Mouse (Mus musculus) intestine, embryonic 14.5 days (tissue): ENCODE data around the gene Acoxl. TPM values are rescaled to one million over a fixed set of nuclear protein-coding genes. Genes with fewer than 3 reads are reported as not detected.

ENCODE experiments used
- ATAC-seq: fragments of 200-750 bp; cut with Nextera tagmentation; replicated peaks from 2 replicates; pipeline ENCODE4 v1.8.0; 2017; ENCODE audit warnings: low read depth, moderate number of reproducible peaks, moderate TSS enrichment, moderate library complexity; ENCODE audit not compliant: low FRiP score, low TSS enrichment
- DNase-seq: peaks from one replicate; pipeline ENCODE4 v3.0.0-alpha.2; 2018; ENCODE audit warnings: low spot score
- H3K27ac ChIP-seq: fragments of 300-500 bp; sonication (generic); 2 replicates; pipeline ENCODE4 v1.5.1; 2014; ENCODE audit warnings: low read depth, mild to moderate bottlenecking, control low read depth
- H3K27me3 ChIP-seq: fragments of 300-500 bp; sonication (generic); replicated peaks from 2 replicates; pipeline ENCODE4 v1.6.1; 2014; ENCODE audit warnings: low read length, control low read depth; ENCODE audit not compliant: control insufficient read depth, insufficient read depth
- H3K36me3 ChIP-seq: fragments of 300-500 bp; sonication (generic); 2 replicates; pipeline ENCODE4 v1.6.1; 2014; ENCODE audit warnings: low read length, control low read depth; ENCODE audit not compliant: control insufficient read depth, insufficient read depth
- H3K4me1 ChIP-seq: fragments of 300-500 bp; sonication (generic); replicated peaks from 2 replicates; pipeline ENCODE4 v1.6.1; 2014; ENCODE audit warnings: low read length, control low read depth, mixed read lengths; ENCODE audit not compliant: control insufficient read depth, insufficient read depth
- H3K4me2 ChIP-seq: fragments of 300-500 bp; sonication (generic); 2 replicates; pipeline ENCODE4 v1.6.1; 2014; ENCODE audit warnings: low read length
- H3K4me3 ChIP-seq: fragments of 300-500 bp; sonication (generic); 2 replicates; pipeline ENCODE4 v1.5.1; 2014; ENCODE audit warnings: low read depth, low read length, control low read depth, mixed read lengths
- H3K9ac ChIP-seq: fragments of 300-500 bp; sonication (generic); 2 replicates; pipeline ENCODE4 v1.6.1; 2014; ENCODE audit warnings: mild to moderate bottlenecking, low read length
- H3K9me3 ChIP-seq: fragments of 300-500 bp; sonication (generic); 2 replicates; pipeline ENCODE4 v1.6.1; 2016; ENCODE audit warnings: low read length, control low read depth; ENCODE audit not compliant: control insufficient read depth
- WGBS: fragments of 180-500 bp; shearing (Covaris S2); extraction: QIAGEN DNeasy Blood & Tissue Kit; methylation state at CpG from one replicate; pipeline ENCODE4 v1.1.7; 2014; 5-methylcytosine and 5-hydroxymethylcytosine counted together
- polyA plus RNA-seq: library from polyadenylated mRNA; unstranded; fragments of >200 nt; fragmentation: Nextera tagmentation; extraction: Ambion mirVana; gene quantifications from 2 replicates; pipeline ENCODE4 v1.2.1, GENCODE M21; 2014

The Acoxl gene
- polyA plus RNA-seq, 1 experiment from 2014 or later = 0.19 TPM

GRCm38 (mm10) chr2:128065576-128065975 lies 226.9 kb downstream of the Acoxl start:
- Histone ChIP-seq H3K27ac (no peak overlapping the region), H3K4me1 (no peaks in the 10 kb centered on the region), H3K4me2 (no peak overlapping the region), H3K36me3 (no peaks in the 10 kb centered on the region), H3K27me3 (no peaks in the 10 kb centered on the region), H3K9ac (no peak overlapping the region), H3K9me3 (no peaks in the 10 kb centered on the region), H3K4me3 (no peak overlapping the region)
- ATAC-seq (no peak), DNase-seq (no peak)
- WGBS = 95% methylated on average over 2 of the region's 2 CpGs

GRCm38 (mm10) chr2:128067162-128067561 lies 228.5 kb downstream of the Acoxl start:
- Histone ChIP-seq H3K27ac (no peak overlapping the region), H3K4me1 (no peaks in the 10 kb centered on the region), H3K36me3 (no peaks in the 10 kb centered on the region), H3K4me3 (no peak overlapping the region), H3K9ac (no peak overlapping the region), H3K4me2 (no peak overlapping the region), H3K9me3 (no peaks in the 10 kb centered on the region), H3K27me3 (no peaks in the 10 kb centered on the region)
- DNase-seq (no peak), ATAC-seq (no peak)
- 78% methylated on average over 3 of the region's 3 CpGs for WGBS

- Histone ChIP-seq H3K9me3 (no peaks in the 10 kb centered on the region), H3K36me3 (no peaks in the 10 kb centered on the region), H3K27ac (no peak overlapping the region), H3K4me1 (no peaks in the 10 kb centered on the region), H3K27me3 (no peaks in the 10 kb centered on the region), H3K4me2 (no peak overlapping the region), H3K4me3 (no peak overlapping the region), H3K9ac (no peak overlapping the region)
- DNase-seq (no peak), ATAC-seq (no peak)
- 91% methylated on average over 7 of the region's 7 CpGs for WGBS
Observed at GRCm38 (mm10) chr2:128067596-128067995, 228.9 kb downstream of the Acoxl start.

- Histone ChIP-seq H3K27me3 (no peaks in the 10 kb centered on the region), H3K4me1 (no peaks in the 10 kb centered on the region), H3K27ac (no peak overlapping the region), H3K9me3 (no peaks in the 10 kb centered on the region), H3K4me3 (no peak overlapping the region), H3K36me3 (no peaks in the 10 kb centered on the region), H3K4me2 (no peak overlapping the region), H3K9ac (no peak overlapping the region)
- ATAC-seq (no peak), DNase-seq (no peak)
- 55% methylated on average over 4 of the region's 4 CpGs for WGBS
Observed at GRCm38 (mm10) chr2:128068176-128068575, 229.5 kb downstream of the Acoxl start.

GRCm38 (mm10) chr2:128069025-128069424 lies 230.3 kb downstream of the Acoxl start:
- no peak overlapping the region for H3K4me3 ChIP-seq
- WGBS = 62% methylated on average over 2 of the region's 2 CpGs
- no peak overlapping the region for H3K4me2 ChIP-seq
- H3K27me3 ChIP-seq = no peaks in the 10 kb centered on the region
- no peak for DNase-seq
- ATAC-seq = no peak
- no peaks in the 10 kb centered on the region for H3K36me3 ChIP-seq
- no peak overlapping the region for H3K9ac ChIP-seq
- H3K27ac ChIP-seq = no peak overlapping the region
- no peaks in the 10 kb centered on the region for H3K9me3 ChIP-seq
- H3K4me1 ChIP-seq = no peaks in the 10 kb centered on the region

GRCm38 (mm10) chr2:128071791-128072190 lies 233.1 kb downstream of the Acoxl start:
- WGBS = 78% methylated on average over 7 of the region's 7 CpGs
- no peak overlapping the region for H3K9ac ChIP-seq

GRCm38 (mm10) chr2:128072944-128073343 lies 234.3 kb downstream of the Acoxl start:
- no peaks in the 10 kb centered on the region for H3K9me3 ChIP-seq
- ATAC-seq (no peak), DNase-seq (no peak)
- no peak overlapping the region for H3K9ac ChIP-seq
- H3K4me1 ChIP-seq = no peaks in the 10 kb centered on the region
- H3K4me3 ChIP-seq = no peak overlapping the region
- 71% methylated on average over 5 of the region's 5 CpGs for WGBS
- H3K27me3 ChIP-seq = no peaks in the 10 kb centered on the region
- no peaks in the 10 kb centered on the region for H3K36me3 ChIP-seq
- no peak overlapping the region for H3K27ac ChIP-seq
- no peak overlapping the region for H3K4me2 ChIP-seq

More at GRCm38 (mm10) chr2:128071791-128072190, 233.1 kb downstream of the Acoxl start:
- Histone ChIP-seq H3K36me3 (no peaks in the 10 kb centered on the region), H3K4me3 (no peak overlapping the region), H3K4me2 (no peak overlapping the region), H3K27ac (no peak overlapping the region), H3K27me3 (no peaks in the 10 kb centered on the region), H3K4me1 (no peaks in the 10 kb centered on the region), H3K9me3 (no peaks in the 10 kb centered on the region)
- no peak for ATAC-seq
- no peak for DNase-seq

GRCm38 (mm10) chr2:128073603-128074002 lies 234.9 kb downstream of the Acoxl start:
- WGBS = 71% methylated on average over 2 of the region's 2 CpGs

GRCm38 (mm10) chr2:128076936-128077335 lies 238.3 kb downstream of the Acoxl start:
- no peaks in the 10 kb centered on the region for H3K4me1 ChIP-seq
- H3K36me3 ChIP-seq = no peaks in the 10 kb centered on the region
- H3K27me3 ChIP-seq = no peaks in the 10 kb centered on the region
- H3K4me2 ChIP-seq = no peak overlapping the region
- no peaks in the 10 kb centered on the region for H3K9me3 ChIP-seq
- 81% methylated on average over 4 of the region's 4 CpGs for WGBS
- no peak overlapping the region for H3K9ac ChIP-seq
- no peak for ATAC-seq
- DNase-seq = no peak
- H3K27ac ChIP-seq = no peak overlapping the region
- no peak overlapping the region for H3K4me3 ChIP-seq

More at GRCm38 (mm10) chr2:128073603-128074002, 234.9 kb downstream of the Acoxl start:
- no peaks in the 10 kb centered on the region for H3K27me3 ChIP-seq
- no peaks in the 10 kb centered on the region for H3K4me1 ChIP-seq
- DNase-seq (no peak), ATAC-seq (no peak)
- no peak overlapping the region for H3K4me3 ChIP-seq
- no peak overlapping the region for H3K4me2 ChIP-seq
- H3K9me3 ChIP-seq = no peaks in the 10 kb centered on the region
- no peaks in the 10 kb centered on the region for H3K36me3 ChIP-seq
- no peak overlapping the region for H3K27ac ChIP-seq
- no peak overlapping the region for H3K9ac ChIP-seq
